Mouse (Mus musculus): Measurements from ENCODE around the gene Shox2.

DNA sequence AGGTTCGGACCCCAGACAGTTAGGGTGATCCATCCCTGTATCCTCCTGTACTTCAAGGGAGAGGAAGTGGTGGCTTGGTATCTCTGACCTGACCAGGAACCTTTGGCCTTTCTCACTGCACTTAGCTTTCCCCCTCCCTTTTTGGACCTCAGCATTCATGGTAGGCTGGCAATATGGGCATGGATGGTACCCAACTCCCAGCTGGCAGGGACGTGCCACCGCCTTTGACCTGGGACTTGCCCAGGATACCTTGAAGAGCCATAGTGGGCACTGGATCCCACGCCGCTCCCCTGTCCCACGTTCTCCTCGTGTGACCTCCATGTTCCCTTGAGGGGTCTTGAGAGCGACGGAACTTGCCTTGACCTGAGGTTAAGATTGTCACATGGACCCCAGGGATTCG, 11.3 kb downstream of the Shox2 start:
- TF ChIP-seq POLR2A (IDR thresholded peaks at IDR 0.05; ENCODE audit: low read depth, low read length), result no peak
- TF ChIP-seq CTCF (IDR thresholded peaks at IDR 0.05; ENCODE audit: borderline replicate concordance, insufficient read depth, low read length), result no peak
